Mouse (Mus musculus): ENCODE data around the gene Ccdc74a.
A peak's percentile ranks its signal among the peaks of the same experiment; 100 is the strongest.

- TF ChIP-seq CTCF (IDR thresholded peaks at IDR 0.05; ENCODE audit: low read depth) (peak; percentile 82), EP300 (optimal IDR thresholded peaks at IDR 0.05) (no peak)
These were observed 20.6 kb upstream of the Ccdc74a start for GRCm38 (mm10) chr16:17625488-17626268.

Data from stomach, postnatal 0 days (tissue).